Mouse (Mus musculus) liver, embryonic 15.5 days (tissue): ENCODE measurements around the gene Nxnl2. TPM values are rescaled to one million over a fixed set of nuclear protein-coding genes. Genes with fewer than 3 reads are reported as not detected.
"Not testable (repeated sequence)": the region's sequence is repeated elsewhere in the genome, so short reads cannot be mapped to it uniquely, and the experiment has no call there.

Source experiments
- ATAC-seq: fragments of 200-750 bp; cut with Nextera tagmentation; 2 replicates; pipeline ENCODE4 v1.8.0; 2017; ENCODE audit warnings: moderate number of reproducible peaks, mild to moderate bottlenecking, moderate library complexity; ENCODE audit not compliant: insufficient read depth
- H3K27ac ChIP-seq: fragments of 300-500 bp; sonication (generic); replicated peaks from 2 replicates; pipeline ENCODE4 v1.5.1; 2015; ENCODE audit warnings: mild to moderate bottlenecking, inconsistent platforms
- H3K27me3 ChIP-seq: fragments of 300-500 bp; sonication (generic); 2 replicates; pipeline ENCODE4 v1.6.1; 2015; ENCODE audit warnings: mild to moderate bottlenecking, inconsistent platforms
- H3K36me3 ChIP-seq: fragments of 300-500 bp; sonication (generic); replicated peaks from 2 replicates; pipeline ENCODE4 v1.6.1; 2015; ENCODE audit warnings: moderate library complexity, mild to moderate bottlenecking, inconsistent platforms
- H3K4me1 ChIP-seq: fragments of 300-500 bp; sonication (generic); replicated peaks from 2 replicates; pipeline ENCODE4 v1.6.1; 2015; ENCODE audit warnings: inconsistent platforms
- H3K4me2 ChIP-seq: fragments of 300-500 bp; sonication (generic); 2 replicates; pipeline ENCODE4 v1.6.1; 2015; ENCODE audit warnings: moderate library complexity, mild to moderate bottlenecking, inconsistent platforms
- H3K4me3 ChIP-seq: fragments of 300-500 bp; sonication (generic); replicated peaks from 2 replicates; pipeline ENCODE4 v1.5.1; 2015; ENCODE audit warnings: mild to moderate bottlenecking, inconsistent platforms
- H3K9ac ChIP-seq: fragments of 300-500 bp; sonication (generic); 2 replicates; pipeline ENCODE4 v1.6.1; 2015; ENCODE audit warnings: moderate library complexity, mild to moderate bottlenecking, inconsistent platforms
- H3K9me3 ChIP-seq: fragments of 300-500 bp; sonication (generic); replicated peaks from 2 replicates; pipeline ENCODE4 v1.6.1; 2016; ENCODE audit warnings: inconsistent platforms
- WGBS: fragments of 180-500 bp; shearing (Covaris S2); methylation state at CpG from one replicate; pipeline ENCODE4 v1.1.7; 2015; ENCODE audit warnings: mixed read lengths; ENCODE audit not compliant: insufficient replicate concordance; 5-methylcytosine and 5-hydroxymethylcytosine counted together
- microRNA-seq: library from miRNA; unstranded; fragments of <30 nt; microRNA quantifications from one replicate; pipeline ENCODE4, GENCODE M21; 2016
- polyA plus RNA-seq: library from polyadenylated mRNA; unstranded; fragments of >200 nt; fragmentation: Nextera tagmentation; extraction: Ambion mirVana; gene quantifications from 2 replicates; pipeline ENCODE4 v1.2.1, GENCODE M21; 2015

The Nxnl2 gene
- polyA plus RNA-seq, 1 experiment from 2014 or later, result 0.12 TPM

GRCm38 (mm10) chr13:51204081-51204480, 33.3 kb downstream of the Nxnl2 start:
- not testable (repeated sequence) for H3K4me2 ChIP-seq, H3K4me3 ChIP-seq, H3K27me3 ChIP-seq, H3K36me3 ChIP-seq, H3K9me3 ChIP-seq, ATAC-seq, H3K27ac ChIP-seq, H3K9ac ChIP-seq, H3K4me1 ChIP-seq
- 73% methylated on average over 11 of the region's 11 CpGs for WGBS

DNA sequence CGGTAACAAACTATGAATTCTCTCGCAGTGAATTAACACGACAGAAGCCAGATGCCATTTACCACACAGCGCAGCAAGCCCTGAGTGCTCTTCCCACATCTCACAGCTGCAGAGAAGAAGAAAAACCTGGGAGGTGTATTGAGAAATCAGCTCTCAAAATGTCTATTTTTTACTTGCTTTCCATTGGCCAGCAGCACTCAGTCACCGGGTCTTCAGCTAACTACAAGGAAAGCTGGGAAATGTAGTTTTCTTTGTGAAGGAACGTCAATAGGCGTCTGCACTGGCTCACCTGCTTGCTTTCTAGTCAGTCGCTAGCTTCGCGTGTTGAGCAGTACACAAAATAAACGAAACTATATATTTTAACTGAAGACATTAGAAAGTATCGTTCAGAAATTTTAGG, 37.1 kb downstream of the Nxnl2 start:
- H3K27me3 ChIP-seq, result no peaks in the 10 kb centered on the region
- H3K36me3 ChIP-seq, result no peaks in the 10 kb centered on the region
- H3K4me3 ChIP-seq, result no peak overlapping the region
- no peak overlapping the region for H3K4me2 ChIP-seq
- no peak overlapping the region for H3K27ac ChIP-seq
- no peak overlapping the region for H3K9ac ChIP-seq
- no peak for ATAC-seq
- WGBS, result 60% methylated on average over 12 of the region's 12 CpGs
- H3K4me1 ChIP-seq, result no peaks in the 10 kb centered on the region
- no peaks in the 10 kb centered on the region for H3K9me3 ChIP-seq

GRCm38 (mm10) chr13:51208378-51209100, 37.7 kb downstream of the Nxnl2 start:
- Histone ChIP-seq H3K27me3 (no peaks in the 10 kb centered on the region), H3K4me3 (no peak overlapping the region), H3K9me3 (no peaks in the 10 kb centered on the region), H3K4me1 (no peaks in the 10 kb centered on the region), H3K4me2 (no peak overlapping the region), H3K36me3 (no peaks in the 10 kb centered on the region), H3K27ac (no peak overlapping the region), H3K9ac (no peak overlapping the region)
- 66% methylated on average over 18 of the region's 18 CpGs for WGBS
- no peak for ATAC-seq

DNA sequence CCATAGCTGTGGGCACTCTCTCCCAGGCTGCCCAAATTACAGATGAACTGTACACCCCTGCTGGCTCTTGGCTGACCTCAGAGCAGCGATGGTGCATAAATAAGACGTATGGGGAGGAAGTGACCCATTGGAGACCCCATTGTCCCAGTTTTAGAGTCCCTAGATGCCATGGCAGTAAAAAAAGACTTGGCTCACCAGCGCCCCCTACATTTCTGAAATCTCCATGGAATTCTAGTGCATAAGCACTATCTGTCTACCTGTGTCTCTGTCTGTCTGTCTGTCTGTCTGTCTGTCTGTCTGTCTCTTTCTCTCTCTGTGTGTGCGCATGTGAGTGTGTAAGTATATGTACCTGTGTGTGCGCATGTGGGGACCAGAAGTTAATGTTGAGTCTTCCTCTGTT, 39.8 kb downstream of the Nxnl2 start:
- Histone ChIP-seq H3K4me3 (no peak overlapping the region), H3K9me3 (no peaks in the 10 kb centered on the region), H3K36me3 (no peaks in the 10 kb centered on the region), H3K9ac (no peak overlapping the region), H3K27ac (no peak overlapping the region), H3K27me3 (no peaks in the 10 kb centered on the region), H3K4me2 (no peak overlapping the region), H3K4me1 (no peaks in the 10 kb centered on the region)
- WGBS, result 53% methylated on average over 5 of the region's 5 CpGs
- ATAC-seq, result no peak

DNA sequence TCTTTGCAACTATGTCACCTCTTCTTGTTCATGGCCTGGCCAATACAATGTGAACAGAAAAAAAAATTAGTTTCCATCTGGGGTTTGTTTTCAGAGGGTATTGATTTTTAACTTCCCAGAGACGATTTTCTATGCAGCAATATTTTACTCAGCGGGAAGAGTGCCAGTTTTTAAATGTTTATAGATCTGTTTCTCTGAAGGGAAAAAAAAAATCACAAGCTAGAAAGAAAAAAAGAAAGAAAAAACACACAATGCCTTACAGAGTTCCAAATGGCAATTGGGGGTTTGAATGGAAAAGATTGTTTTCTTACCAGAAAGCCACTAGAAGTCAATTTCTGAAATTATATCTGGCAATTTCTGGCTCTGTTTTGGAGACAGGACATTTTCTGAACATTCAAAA, 43.9 kb downstream of the Nxnl2 start:
- H3K9ac ChIP-seq, result no peak overlapping the region
- H3K4me1 ChIP-seq, result no peaks in the 10 kb centered on the region
- H3K27ac ChIP-seq, result no peak overlapping the region
- no peak overlapping the region for H3K4me3 ChIP-seq
- no peaks in the 10 kb centered on the region for H3K9me3 ChIP-seq
- H3K27me3 ChIP-seq, result no peaks in the 10 kb centered on the region
- H3K36me3 ChIP-seq, result no peaks in the 10 kb centered on the region
- 45% methylated on average over 2 of the region's 2 CpGs for WGBS
- H3K4me2 ChIP-seq, result no peak overlapping the region
- no peak for ATAC-seq

GRCm38 (mm10) chr13:51220897-51221296, 50.1 kb downstream of the Nxnl2 start:
- ATAC-seq, result no peak
- Histone ChIP-seq H3K27me3 (no peaks in the 10 kb centered on the region), H3K4me1 (no peaks in the 10 kb centered on the region), H3K4me3 (no peak overlapping the region), H3K36me3 (no peaks in the 10 kb centered on the region), H3K9ac (no peak overlapping the region), H3K9me3 (no peaks in the 10 kb centered on the region), H3K4me2 (no peak overlapping the region), H3K27ac (no peak overlapping the region)
- 69% methylated on average over 4 of the region's 4 CpGs for WGBS

GRCm38 (mm10) chr13:51221425-51222160, 50.8 kb downstream of the Nxnl2 start:
- Histone ChIP-seq H3K36me3 (no peaks in the 10 kb centered on the region), H3K9me3 (no peaks in the 10 kb centered on the region), H3K4me3 (no peak overlapping the region), H3K27ac (no peak overlapping the region), H3K27me3 (no peaks in the 10 kb centered on the region), H3K9ac (no peak overlapping the region), H3K4me2 (no peak overlapping the region), H3K4me1 (no peaks in the 10 kb centered on the region)
- no peak for ATAC-seq
- 60% methylated on average over 12 of the region's 12 CpGs for WGBS

Small RNAs within 50 kb of the gene (microRNA-seq; reads per million reads assigned to microRNA genes)
- gene Gm44341, result not detected

Other genes with a start within 250 kb of the Nxnl2 start
- 9.2 and 10.7 TPM in 2 replicates for gene Spin1, start 70.1 kb upstream of the Nxnl2 start, polyA plus RNA-seq
- gene S1pr3, start 237.6 kb downstream of the Nxnl2 start, polyA plus RNA-seq, result 1.5 and 1.7 TPM in 2 replicates